ENCODE assay signal across 13 mouse cellular contexts in genomic region chr9:96957298-96957865, GRCm38 (mm10).
DNase-seq lines count a peak whose midpoint lies in the region; ATAC-seq and TF ChIP-seq lines count a peak whose summit lies in the region.
"Had no signal": no experiment of that assay in that cellular context is flagged by ENCODE, and none has a peak within 500 bp of the region (broad histone marks: within the 10 kb centered on the region; RNA-seq: fewer than 3 reads in every experiment).

No protein-coding gene starts in this region.

- 39% methylated on average over 6 of the region's 6 CpGs for WGBS in heart, embryonic 10.5 days
- 47% methylated on average over 6 of the region's 6 CpGs for WGBS in neural tube, embryonic 11.5 days
- 44% methylated on average over 6 of the region's 6 CpGs for WGBS in hindbrain, postnatal 0 days

- H3K4me2 ChIP-seq in neural tube, embryonic 11.5 days (ENCODE audit: low read depth) = no peak overlapping the region
- H3K4me2 ChIP-seq in hindbrain, postnatal 0 days (ENCODE audit: low read depth, low read length) = no peak overlapping the region
- H3K4me2 ChIP-seq: embryonic facial prominence, embryonic 12.5 days; liver, embryonic 13.5 days had no signal

- no peaks in the 10 kb centered on the region for H3K36me3 ChIP-seq in heart, embryonic 10.5 days
- no peaks in the 10 kb centered on the region; the same call in 1 of the 2 replicates for H3K36me3 ChIP-seq in neural tube, embryonic 11.5 days (ENCODE audit: control insufficient read depth, insufficient read depth, low read length)
- no peaks in the 10 kb centered on the region for H3K36me3 ChIP-seq in hindbrain, postnatal 0 days (ENCODE audit: insufficient read depth, low read length)
- H3K36me3 ChIP-seq: embryonic facial prominence, embryonic 12.5 days; liver, embryonic 13.5 days had no signal

- TF ChIP-seq CTCF in hindbrain, postnatal 0 days (IDR thresholded peaks at IDR 0.05; ENCODE audit: low read depth) = no peak

- no peaks in the 10 kb centered on the region for H3K9me3 ChIP-seq in heart, embryonic 10.5 days
- no peaks in the 10 kb centered on the region for H3K9me3 ChIP-seq in neural tube, embryonic 11.5 days (ENCODE audit: control insufficient read depth, low read length)
- H3K9me3 ChIP-seq in hindbrain, postnatal 0 days (ENCODE audit: low read length) = no peaks in the 10 kb centered on the region
- H3K9me3 ChIP-seq: embryonic facial prominence, embryonic 12.5 days; liver, embryonic 13.5 days; megakaryocyte, embryonic 14.5 days had no signal

- DNase-seq in heart, embryonic 10.5 days (ENCODE audit: low spot score) = no peak
- DNase-seq in heart, adult 18-20 months = no peak
- DNase-seq in neural tube, embryonic 11.5 days (ENCODE audit: low spot score) = no peak
- no peak for DNase-seq in neural tube, embryonic 10.5 days (ENCODE audit: extremely low spot score, low spot score)
- no peak for DNase-seq in hindbrain, postnatal 0 days (ENCODE audit: low spot score)
- DNase-seq in natural killer cell, adult 2 months (ENCODE audit: low spot score in 2 of 2) = peak; percentile 23 to 37
- DNase-seq in urinary bladder, postnatal 14 days (ENCODE audit: low spot score) = no peak
- no peak for DNase-seq in right cerebral cortex, adult 2 months (ENCODE audit: low spot score in 2 of 2)
- DNase-seq: B cell, adult 2 months; gastrocnemius, adult 2 months; liver, embryonic 13.5 days had no signal

- H3K27ac ChIP-seq in heart, embryonic 10.5 days = peak overlapping the region; percentile 84
- peak overlapping the region; percentile 71 for H3K27ac ChIP-seq in neural tube, embryonic 11.5 days (ENCODE audit: low read depth, low read length)
- peak overlapping the region; percentile 48 for H3K27ac ChIP-seq in hindbrain, postnatal 0 days
- H3K27ac ChIP-seq: embryonic facial prominence, embryonic 12.5 days; gastrocnemius, adult 2 months; liver, embryonic 13.5 days had no signal

- H3K9ac ChIP-seq in neural tube, embryonic 11.5 days (ENCODE audit: low read length) = no peak overlapping the region
- no peak overlapping the region for H3K9ac ChIP-seq in hindbrain, postnatal 0 days (replicated peaks; ENCODE audit: low read length)
- H3K9ac ChIP-seq: embryonic facial prominence, embryonic 12.5 days; liver, embryonic 13.5 days had no signal

- H3K4me1 ChIP-seq in heart, embryonic 10.5 days = peaks cover 86% of the 10 kb centered on the region
- peaks cover 31% of the 10 kb centered on the region for H3K4me1 ChIP-seq in neural tube, embryonic 11.5 days (ENCODE audit: control insufficient read depth, insufficient read depth, low read length)
- peaks cover 26% of the 10 kb centered on the region for H3K4me1 ChIP-seq in hindbrain, postnatal 0 days (ENCODE audit: insufficient read depth, low read length)
- H3K4me1 ChIP-seq: liver, embryonic 13.5 days; megakaryocyte, embryonic 14.5 days had no signal

- H3K4me3 ChIP-seq in heart, embryonic 10.5 days = no peak overlapping the region
- no peak overlapping the region for H3K4me3 ChIP-seq in neural tube, embryonic 11.5 days (ENCODE audit: low read depth, low read length)
- H3K4me3 ChIP-seq in hindbrain, postnatal 0 days (ENCODE audit: low read length) = no peak overlapping the region
- H3K4me3 ChIP-seq: embryonic facial prominence, embryonic 12.5 days; gastrocnemius, adult 2 months; liver, embryonic 13.5 days; megakaryocyte, embryonic 14.5 days had no signal

- no peak for ATAC-seq in neural tube, embryonic 11.5 days (ENCODE audit: insufficient read depth, low FRiP score, low TSS enrichment)
- ATAC-seq in hindbrain, postnatal 0 days = no peak

- H3K27me3 ChIP-seq in heart, embryonic 10.5 days (ENCODE audit: insufficient read depth, poor library complexity, severe bottlenecking) = no peaks in the 10 kb centered on the region
- no peaks in the 10 kb centered on the region for H3K27me3 ChIP-seq in neural tube, embryonic 11.5 days (ENCODE audit: control insufficient read depth, insufficient read depth, low read length)
- no peaks in the 10 kb centered on the region for H3K27me3 ChIP-seq in hindbrain, postnatal 0 days (ENCODE audit: insufficient read depth, low read length)
- H3K27me3 ChIP-seq: embryonic facial prominence, embryonic 12.5 days had no signal

Comparison
In these comparisons a context has a peak if more than half of its experiments do, and no peak if none do; other contexts are left out.
1. DNase-seq: peak in natural killer cell, adult 2 months (2 of 2); none in heart, embryonic 10.5 days (single experiment), heart, adult 18-20 months (0 of 2), neural tube, embryonic 11.5 days (single experiment), neural tube, embryonic 10.5 days (single experiment), hindbrain, postnatal 0 days (single experiment), urinary bladder, postnatal 14 days (single experiment) and right cerebral cortex, adult 2 months (0 of 2).
2. Peak in every context shown above with its lines, with median percentiles within 50 percentile points of each other: H3K27ac ChIP-seq.